Mouse (Mus musculus) large intestine, adult 2 months (tissue): ENCODE data around the gene Olfr633. TPM values are rescaled to one million over a fixed set of nuclear protein-coding genes. Genes with fewer than 3 reads are reported as not detected.
"Not testable (repeated sequence)": the region's sequence is repeated elsewhere in the genome, so short reads cannot be mapped to it uniquely, and the experiment has no call there.

Experiments
- DNase-seq: peaks from one replicate; pipeline ENCODE4 v3.0.0-alpha.2; 2012; ENCODE audit warnings: low read depth, low spot score
- WGBS: fragments of 180-500 bp; shearing (Covaris S2); methylation state at CpG from one replicate; pipeline ENCODE4 v1.1.7; 2018; 5-methylcytosine and 5-hydroxymethylcytosine counted together
- polyA plus RNA-seq: library from polyadenylated mRNA; depleted of rRNA; stranded (reverse); fragments of >200 nt; gene quantifications from 2 replicates; pipeline ENCODE4 v1.2.3, GENCODE M21; 2012; rRNA removed

Gene Olfr633
- not detected in 2 replicates for polyA plus RNA-seq

DNA sequence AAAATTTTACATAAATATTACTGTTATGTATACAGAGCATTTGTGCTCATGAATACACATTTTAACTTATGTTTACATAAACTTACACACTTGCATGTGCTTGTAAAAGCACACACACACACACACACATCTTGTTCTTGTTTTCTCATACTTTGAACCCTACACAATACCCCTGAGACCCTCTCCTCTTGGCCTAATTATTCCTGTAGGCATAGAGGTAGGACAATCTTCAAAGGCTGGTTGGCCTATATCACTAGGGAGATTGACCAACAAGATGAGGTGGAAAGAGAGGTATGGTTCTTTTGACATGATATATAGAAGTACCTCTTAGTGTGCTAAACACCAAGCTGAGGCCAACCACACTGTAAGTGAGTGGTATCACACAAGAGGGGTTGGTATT is at the start of gene Olfr633:
Gene Olfr633 (plus strand): TSS at position 301 of the 400 bp plus-strand sequence.
- no peak for DNase-seq

GRCm38 (mm10) chr7:103903187-103903586 is 41.0 kb upstream of the Olfr633 start, which contains the start of gene Olfr65:
Gene Olfr65, plus strand, starts transcription at chr7:103903487.
- DNase-seq = no peak
- WGBS = 68% methylated on average over 2 of the region's 2 CpGs

DNA sequence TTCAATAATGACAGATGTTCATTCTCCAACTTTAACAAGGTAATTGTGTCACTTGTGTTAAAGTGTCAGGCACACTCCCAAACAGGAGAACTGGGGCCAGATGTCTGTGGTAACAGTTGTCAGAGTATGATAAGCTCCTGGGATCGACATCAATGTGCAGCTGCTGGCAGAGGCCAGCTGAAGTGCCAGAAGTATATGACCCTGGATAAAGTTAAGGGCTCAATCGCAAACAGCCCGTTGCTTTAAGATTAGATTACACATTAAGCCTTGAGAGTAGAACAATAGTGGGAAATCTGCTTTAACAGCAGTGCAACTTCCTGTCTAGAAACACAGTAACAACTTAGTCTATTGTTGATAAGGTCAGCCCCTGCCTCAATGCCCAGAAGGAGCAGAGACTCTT is 34.2 kb upstream of the Olfr633 start:
- WGBS = 4% methylated on average over 3 of the region's 3 CpGs
- peak; percentile 11 for DNase-seq

- no peak for DNase-seq
- WGBS = 56% methylated on average over 8 of the region's 8 CpGs
These were observed 31.2 kb upstream of the Olfr633 start for GRCm38 (mm10) chr7:103912969-103913511.

GRCm38 (mm10) chr7:103915338-103915737 is 28.9 kb upstream of the Olfr633 start:
- no peak for DNase-seq

DNA sequence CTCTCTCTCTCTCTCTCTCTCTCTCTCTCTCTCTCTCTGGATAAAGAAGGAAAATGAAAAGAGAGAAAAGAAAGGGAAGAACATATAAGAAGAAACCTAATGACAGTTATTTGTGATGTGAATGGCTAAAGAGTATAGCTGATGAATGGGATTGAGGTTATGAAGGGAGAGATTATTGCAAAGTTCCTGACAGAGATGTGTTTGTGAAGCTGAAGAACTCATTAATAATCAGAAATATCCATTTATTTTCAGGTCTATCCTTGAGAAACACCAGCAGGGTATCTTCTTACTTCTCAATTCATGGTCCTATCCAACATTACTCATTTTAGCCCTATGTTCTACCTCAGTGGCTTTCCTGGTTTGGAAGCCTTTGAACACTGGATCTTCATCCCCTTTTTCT is 15.7 kb upstream of the Olfr633 start, which contains the start of gene Olfr631:
Gene Olfr631 (plus strand): TSS at position 301 of the 400 bp plus-strand sequence.
- DNase-seq = no peak

- 60% methylated on average over 2 of the region's 2 CpGs for WGBS
- no peak for DNase-seq
These were observed 10.0 kb upstream of the Olfr633 start, which contains the start of gene Olfr632 for GRCm38 (mm10) chr7:103934264-103934663. Gene Olfr632, plus strand, starts transcription at chr7:103934347.

DNA sequence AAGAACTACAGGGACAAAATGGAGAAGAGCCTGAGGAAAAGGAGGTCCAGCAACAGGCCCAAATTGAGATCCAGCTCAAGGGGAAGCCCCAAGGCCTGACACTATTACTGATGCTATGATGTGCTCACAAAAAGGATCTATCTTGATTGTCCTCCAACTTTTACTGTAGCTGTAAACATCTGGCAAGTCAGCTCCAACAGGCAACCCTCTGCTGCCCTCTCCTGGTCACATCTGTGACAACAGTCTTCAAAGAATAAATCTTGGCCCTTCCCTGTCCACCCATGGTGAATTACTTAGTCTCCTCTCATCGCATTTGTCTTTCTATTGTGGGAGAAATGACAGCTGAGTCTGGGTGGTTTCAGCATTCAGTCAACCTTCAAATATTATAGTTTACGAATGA is 1.5 kb upstream of the Olfr633 start:
- WGBS = 24% methylated on average over 2 of the region's 2 CpGs
- peak; percentile 21 for DNase-seq

- WGBS = 93% methylated on average over 22 of the region's 22 CpGs
- not testable (repeated sequence) for DNase-seq
These were observed 22.6 kb downstream of the Olfr633 start for GRCm38 (mm10) chr7:103966873-103967272.

DNA sequence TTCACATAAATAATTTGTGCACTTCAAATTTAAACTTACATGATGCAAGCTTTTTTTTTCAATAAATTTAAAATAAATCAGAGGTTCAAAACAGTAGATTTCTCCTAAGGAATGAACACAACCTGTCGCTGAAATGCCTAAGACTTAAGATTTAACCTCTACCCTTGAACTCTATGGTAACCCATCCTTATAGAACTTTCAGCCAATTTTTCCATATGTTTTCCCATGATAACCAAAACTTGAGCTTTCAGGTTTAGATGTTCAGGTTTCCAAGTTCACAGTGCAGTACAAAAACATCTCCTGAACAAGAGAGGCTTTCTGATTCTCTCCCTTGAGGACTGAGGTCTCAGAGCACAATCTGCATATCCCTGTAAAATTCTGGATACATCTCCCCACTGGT is 26.6 kb downstream of the Olfr633 start, which contains the start of gene Olfr635:
Gene Olfr635 (plus strand): TSS at position 301 of the 400 bp plus-strand sequence.
- 68% methylated on average over 1 of the region's 1 CpGs for WGBS
- no peak for DNase-seq

- DNase-seq = no peak
- 39% methylated on average over 1 of the region's 1 CpGs for WGBS
These were observed 27.5 kb downstream of the Olfr633 start for GRCm38 (mm10) chr7:103971782-103972181.

DNA sequence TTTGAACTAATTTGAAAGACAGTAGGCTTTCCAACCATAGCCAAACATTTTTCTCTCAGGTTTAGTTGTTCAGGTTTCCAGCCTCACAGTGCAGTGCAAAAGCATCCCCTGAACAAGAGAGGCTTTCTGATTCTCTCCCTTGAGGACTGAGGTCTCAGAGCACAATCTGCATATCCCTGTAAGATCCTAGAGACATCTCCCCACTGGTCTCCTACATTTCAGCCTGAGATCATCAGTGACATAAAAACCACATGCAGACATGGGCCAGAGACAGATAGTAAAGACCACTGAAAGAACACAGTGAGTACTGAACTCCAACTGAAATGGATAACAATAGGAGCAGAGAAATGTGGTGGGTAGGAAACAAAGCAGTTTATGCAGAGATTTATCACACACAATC is 54.2 kb downstream of the Olfr633 start, which contains the start of gene Olfr638:
Gene Olfr638 (plus strand): TSS at position 301 of the 400 bp plus-strand sequence.
- no peak for DNase-seq

Other genes starting within 250 kb of the Olfr633 start
- gene Olfr243, start 229.8 kb upstream of the Olfr633 start, polyA plus RNA-seq = not detected in 2 replicates
- not detected in 2 replicates for gene Olfr628, start 214.1 kb upstream of the Olfr633 start, polyA plus RNA-seq
- not detected in 2 replicates for gene Olfr629, start 199.5 kb upstream of the Olfr633 start, polyA plus RNA-seq
- gene Olfr630, start 187.1 kb upstream of the Olfr633 start, polyA plus RNA-seq = not detected in 2 replicates
- not detected in 2 replicates for gene Olfr69, start 172.8 kb upstream of the Olfr633 start, polyA plus RNA-seq
- not detected in 2 replicates for gene Olfr68, start 164.7 kb upstream of the Olfr633 start, polyA plus RNA-seq
- gene Olfr67, start 152.6 kb upstream of the Olfr633 start, polyA plus RNA-seq = not detected in 2 replicates
- gene Hbb-bt, start 130.4 kb upstream of the Olfr633 start, polyA plus RNA-seq = 7.5 and 9.3 TPM in 2 replicates
- 97.3 and 114 TPM in 2 replicates for gene Hbb-bs, start 116.3 kb upstream of the Olfr633 start, polyA plus RNA-seq
- gene Hbb-bh2, start 103.9 kb upstream of the Olfr633 start, polyA plus RNA-seq = not detected in 2 replicates
- gene Hbb-bh1, start 101.3 kb upstream of the Olfr633 start, polyA plus RNA-seq = not detected in 2 replicates
- not detected in 2 replicates for gene Hbb-y, start 91.2 kb upstream of the Olfr633 start, polyA plus RNA-seq
- gene Olfr66, start 58.2 kb upstream of the Olfr633 start, polyA plus RNA-seq = not detected in 2 replicates
- not detected in 2 replicates for gene Olfr64, start 50.0 kb upstream of the Olfr633 start, polyA plus RNA-seq
- gene Olfr65, start 41.0 kb upstream of the Olfr633 start, polyA plus RNA-seq = not detected in 2 replicates
- gene Olfr631, start 15.6 kb upstream of the Olfr633 start, polyA plus RNA-seq = not detected in 2 replicates
- not detected in 2 replicates for gene Olfr632, start 10.1 kb upstream of the Olfr633 start, polyA plus RNA-seq
- gene Olfr635, start 26.7 kb downstream of the Olfr633 start, polyA plus RNA-seq = not detected in 2 replicates
- not detected in 2 replicates for gene Olfr638, start 54.3 kb downstream of the Olfr633 start, polyA plus RNA-seq
- not detected in 2 replicates for gene Olfr639, start 72.9 kb downstream of the Olfr633 start, polyA plus RNA-seq
- not detected in 2 replicates for gene Olfr640, start 81.1 kb downstream of the Olfr633 start, polyA plus RNA-seq
- not detected in 2 replicates for gene Olfr641, start 91.0 kb downstream of the Olfr633 start, polyA plus RNA-seq
- not detected in 2 replicates for gene Olfr642, start 108.2 kb downstream of the Olfr633 start, polyA plus RNA-seq
- not detected in 2 replicates for gene 4930516K23Rik, start 117.0 kb downstream of the Olfr633 start, polyA plus RNA-seq
- not detected in 2 replicates for gene Olfr644, start 127.4 kb downstream of the Olfr633 start, polyA plus RNA-seq
- gene Olfr645, start 141.0 kb downstream of the Olfr633 start, polyA plus RNA-seq = not detected in 2 replicates
- not detected in 2 replicates for gene Olfr646, start 160.4 kb downstream of the Olfr633 start, polyA plus RNA-seq
- gene Ubqln5, start 185.4 kb downstream of the Olfr633 start, polyA plus RNA-seq = not detected in 2 replicates
- not detected in 2 replicates for gene Olfr643, start 193.0 kb downstream of the Olfr633 start, polyA plus RNA-seq
- not detected in 2 replicates for gene Ubqln3, start 198.8 kb downstream of the Olfr633 start, polyA plus RNA-seq
- not detected in 2 replicates for gene Ubqlnl, start 206.1 kb downstream of the Olfr633 start, polyA plus RNA-seq
- not detected in 2 replicates for gene Olfm5, start 220.4 kb downstream of the Olfr633 start, polyA plus RNA-seq
- gene Olfr648, start 239.0 kb downstream of the Olfr633 start, polyA plus RNA-seq = 0.02 TPM in 1 of 2 replicates, not detected in the other